ENCODE assay signal across 19 mouse cellular contexts in the genomic region with DNA sequence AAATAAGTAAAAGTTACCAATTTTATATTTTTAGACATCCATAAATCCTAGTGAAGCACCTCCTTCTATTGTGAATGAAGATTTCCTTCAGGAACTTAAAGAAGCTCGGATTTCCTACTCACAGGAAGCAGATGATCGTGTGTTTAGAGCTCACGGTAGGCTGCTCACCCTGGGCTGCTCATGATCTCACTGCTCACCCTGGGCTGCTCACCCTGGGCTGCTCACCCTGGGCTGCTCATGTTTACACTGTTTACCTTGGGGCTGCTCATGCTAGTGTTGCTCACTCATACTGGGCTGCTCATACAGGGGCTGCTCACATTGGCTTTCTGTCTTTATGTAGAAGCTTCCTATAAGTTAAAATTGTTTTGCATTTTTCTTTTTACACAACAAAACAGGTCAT.
"Had no signal": no experiment of that assay in that cellular context is flagged by ENCODE, and none has a peak within 500 bp of the region (broad histone marks: within the 10 kb centered on the region; RNA-seq: fewer than 3 reads in every experiment).

No protein-coding gene starts in this region.

- H3K9me3 ChIP-seq: midbrain, embryonic 10.5 days; midbrain, embryonic 12.5 days; neural tube, embryonic 13.5 days; neural tube, embryonic 15.5 days had no signal

- DNase-seq: lung, adult 18-20 months; lung, postnatal 14 days; lung, postnatal 4 days; midbrain, embryonic 14.5 days; retina, postnatal 1 day; right cerebral cortex, adult 18-20 months; right cerebral cortex, postnatal 25 days; right cerebral cortex, postnatal 4 days; spleen, adult 18-20 months; thymus, adult 18-20 months; thymus, postnatal 14 days; thymus, postnatal 36 days had no signal

- H3K4me1 ChIP-seq: midbrain, embryonic 10.5 days; midbrain, embryonic 12.5 days had no signal

- H3K4me3 ChIP-seq: midbrain, embryonic 10.5 days; midbrain, embryonic 12.5 days; myocyte; neural tube, embryonic 13.5 days; neural tube, embryonic 15.5 days had no signal

- H3K27me3 ChIP-seq: midbrain, embryonic 12.5 days; neural tube, embryonic 13.5 days; neural tube, embryonic 15.5 days had no signal

- H3K27ac ChIP-seq: liver, embryonic 14.5 days; midbrain, embryonic 10.5 days; midbrain, embryonic 12.5 days; neural tube, embryonic 13.5 days; neural tube, embryonic 15.5 days had no signal

- ATAC-seq: midbrain, embryonic 16.5 days had no signal

- H3K4me2 ChIP-seq: midbrain, embryonic 12.5 days; neural tube, embryonic 13.5 days; neural tube, embryonic 15.5 days had no signal

- H3K9ac ChIP-seq: liver, embryonic 14.5 days; midbrain, embryonic 12.5 days; neural tube, embryonic 13.5 days; neural tube, embryonic 15.5 days had no signal
